Mouse (Mus musculus) cerebellum, adult 2 months (tissue): ENCODE data around the gene Ascl1. TPM values are rescaled to one million over a fixed set of nuclear protein-coding genes. Genes with fewer than 3 reads are reported as not detected.

Experiments
- DNase-seq, 2 experiments: peaks; one replicate each; pipeline ENCODE4 v3.0.0; 2021
- H3K27ac ChIP-seq: fragments of 200-500 bp; 2 replicates; pipeline ENCODE4 v1.5.1; 2012; ENCODE audit warnings: low read length, control low read depth, inconsistent platforms; ENCODE audit not compliant: insufficient read depth
- H3K27me3 ChIP-seq: fragments of 200-500 bp; 2 replicates; pipeline ENCODE4 v1.6.1; 2012; ENCODE audit warnings: inconsistent platforms, mild to moderate bottlenecking, low read length, moderate library complexity; ENCODE audit not compliant: control insufficient read depth, insufficient read depth
- H3K4me1 ChIP-seq: fragments of 200-500 bp; 2 replicates; pipeline ENCODE4 v1.6.1; 2011; ENCODE audit warnings: low read length; ENCODE audit not compliant: control insufficient read depth, insufficient read depth
- H3K4me3 ChIP-seq: fragments of 200-500 bp; replicated peaks from 2 replicates; pipeline ENCODE3; 2011; ENCODE audit warnings: mild to moderate bottlenecking, low read depth, low read length, control low read depth; ENCODE audit not compliant: insufficient read depth
- CTCF ChIP-seq: fragments of 200-500 bp; IDR thresholded peaks from 2 replicates; pipeline ENCODE4 v1.5.1; 2011; ENCODE audit warnings: low read depth, mild to moderate bottlenecking, control low read depth, low read length, moderate library complexity, borderline replicate concordance; ENCODE audit not compliant: insufficient read depth
- POLR2A ChIP-seq: fragments of 200-500 bp; IDR thresholded peaks from 2 replicates; pipeline ENCODE4 v1.6.1; 2011; ENCODE audit warnings: low read length, control low read depth, borderline replicate concordance; ENCODE audit not compliant: insufficient read depth
- WGBS: fragments of 180-500 bp; shearing (Covaris S2); methylation state at CpG from one replicate; pipeline ENCODE4 v1.1.7; 2018; 5-methylcytosine and 5-hydroxymethylcytosine counted together
- polyA plus RNA-seq: library from polyadenylated mRNA; depleted of rRNA; stranded (reverse); fragments of >200 nt; gene quantifications from 2 replicates; pipeline ENCODE4 v1.2.3, GENCODE M21; 2012

The Ascl1 gene
- polyA plus RNA-seq, 1 experiment: 2.4 TPM

- H3K4me3 ChIP-seq: no peak overlapping the region
- peaks cover under 1% of the 10 kb centered on the region; the same call in 1 of the 2 replicates for H3K27me3 ChIP-seq
- no peaks in the 10 kb centered on the region for H3K4me1 ChIP-seq
- DNase-seq: no peak
- 11% methylated on average over 11 of the region's 11 CpGs for WGBS
- TF ChIP-seq POLR2A: no peak
- TF ChIP-seq CTCF: no peak
- no peak overlapping the region for H3K27ac ChIP-seq
Observed at GRCm38 (mm10) chr10:87491485-87492040, 1.9 kb downstream of the Ascl1 start.

DNA sequence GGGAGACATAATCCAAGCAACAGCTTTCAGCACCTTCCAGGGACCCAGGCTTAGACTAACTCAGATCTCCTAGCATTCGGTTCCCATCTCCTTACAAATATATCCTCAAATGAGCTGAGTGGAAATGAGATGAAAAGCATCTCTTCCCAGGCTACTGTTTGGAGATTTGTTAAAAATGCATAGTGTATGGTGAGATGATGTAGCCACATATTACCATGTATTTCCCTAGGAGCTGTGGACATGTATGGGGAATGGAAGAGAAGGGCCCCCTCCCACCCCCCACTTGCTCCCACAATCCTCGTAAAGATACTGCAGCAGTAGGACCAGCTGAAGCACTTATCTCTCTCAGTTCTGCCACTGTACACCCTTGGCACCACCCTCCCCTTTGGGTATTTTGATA is 3.1 kb downstream of the Ascl1 start:
- WGBS: 54% methylated on average over 2 of the region's 2 CpGs
- Histone ChIP-seq H3K27ac (no peak overlapping the region), H3K4me3 (no peak overlapping the region), H3K4me1 (peaks cover 4% of the 10 kb centered on the region; the same call in 1 of the 2 replicates), H3K27me3 (peaks cover 2% of the 10 kb centered on the region; the same call in 1 of the 2 replicates)
- DNase-seq: no peak
- TF ChIP-seq CTCF (no peak), POLR2A (no peak)

DNA sequence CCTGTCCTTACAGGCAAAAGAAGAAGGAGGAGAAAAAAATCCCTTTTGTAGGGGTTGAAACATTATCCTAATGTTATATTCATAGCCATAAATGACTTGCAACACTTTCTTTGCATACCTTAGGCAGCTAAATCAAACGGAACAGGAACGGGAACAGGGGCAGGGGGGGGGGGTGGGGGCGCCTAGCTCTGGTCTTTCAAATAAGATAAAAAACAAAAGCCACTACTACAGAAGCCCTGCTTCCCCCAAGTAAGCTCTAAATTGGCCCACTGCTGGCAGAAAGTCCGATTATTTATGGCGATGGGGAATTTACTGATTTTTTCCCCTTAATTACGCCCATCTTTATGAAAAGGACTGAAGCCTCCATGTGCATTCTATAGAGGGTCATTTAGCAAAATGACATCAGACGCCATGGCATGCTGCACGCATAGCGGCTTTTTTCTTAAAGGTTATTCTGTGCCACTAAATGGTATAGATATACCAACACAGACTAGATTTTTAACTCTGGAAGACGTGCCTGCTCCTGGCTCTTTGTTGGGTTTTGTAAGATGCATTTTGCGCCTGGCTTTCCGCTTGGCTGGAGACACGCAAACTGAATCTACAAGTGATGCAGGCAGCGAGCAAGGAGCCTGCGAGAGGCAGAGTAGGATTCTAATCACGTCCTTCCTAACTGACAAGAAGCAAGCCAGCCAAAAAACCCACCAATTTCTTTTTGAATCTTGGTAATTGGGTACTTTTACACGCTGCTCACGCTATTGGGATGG is 4.0 kb downstream of the Ascl1 start:
- no peak overlapping the region for H3K27ac ChIP-seq
- H3K4me3 ChIP-seq: no peak overlapping the region
- no peak for TF ChIP-seq CTCF
- no peak for TF ChIP-seq POLR2A
- H3K27me3 ChIP-seq: peaks cover 3% of the 10 kb centered on the region; the same call in 1 of the 2 replicates
- 14% methylated on average over 18 of the region's 18 CpGs for WGBS
- DNase-seq: peak in 1 of 2 experiments; percentile 13
- peaks cover 4% of the 10 kb centered on the region; the same call in 1 of the 2 replicates for H3K4me1 ChIP-seq

DNA sequence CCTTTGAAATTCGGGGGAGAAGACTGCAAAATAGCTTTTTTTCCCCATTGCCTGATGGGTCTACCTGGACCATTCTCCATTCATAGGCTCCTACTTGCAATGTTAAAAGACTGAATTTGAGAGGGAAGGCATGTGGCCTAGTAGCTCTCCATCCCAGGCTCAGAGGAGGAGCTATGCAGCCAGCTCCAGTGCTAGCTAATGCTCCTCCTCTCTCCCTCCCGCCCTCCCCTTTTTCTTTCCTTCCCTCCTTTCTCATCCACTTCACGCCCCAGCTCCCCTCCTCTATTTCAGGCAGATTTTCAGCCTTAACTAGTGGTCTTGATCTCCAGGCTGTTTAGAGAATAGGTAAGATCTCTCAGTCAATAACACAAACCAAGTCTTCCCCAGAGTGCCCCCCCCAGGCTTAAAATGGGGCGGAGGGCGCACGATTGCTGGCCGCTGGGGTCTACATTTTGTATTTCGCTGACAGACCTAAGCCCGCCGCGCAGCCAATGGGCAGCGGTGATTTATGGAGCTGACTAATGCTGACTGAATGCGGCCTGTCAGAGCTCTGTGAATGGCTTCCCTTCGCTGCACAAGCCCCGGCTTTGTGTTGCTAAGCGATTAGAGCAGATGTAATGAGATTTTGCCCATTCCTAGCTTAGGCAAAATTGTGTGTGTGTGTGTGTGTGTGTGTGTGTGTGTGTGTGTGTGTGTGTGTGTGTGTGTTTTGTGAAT is 4.9 kb downstream of the Ascl1 start:
- no peak for DNase-seq
- TF ChIP-seq CTCF: no peak
- TF ChIP-seq POLR2A: no peak
- Histone ChIP-seq H3K27me3 (peaks cover 3% of the 10 kb centered on the region; the same call in 1 of the 2 replicates), H3K27ac (no peak overlapping the region), H3K4me1 (peaks cover 4% of the 10 kb centered on the region; the same call in 1 of the 2 replicates), H3K4me3 (no peak overlapping the region)
- 13% methylated on average over 16 of the region's 16 CpGs for WGBS

DNA sequence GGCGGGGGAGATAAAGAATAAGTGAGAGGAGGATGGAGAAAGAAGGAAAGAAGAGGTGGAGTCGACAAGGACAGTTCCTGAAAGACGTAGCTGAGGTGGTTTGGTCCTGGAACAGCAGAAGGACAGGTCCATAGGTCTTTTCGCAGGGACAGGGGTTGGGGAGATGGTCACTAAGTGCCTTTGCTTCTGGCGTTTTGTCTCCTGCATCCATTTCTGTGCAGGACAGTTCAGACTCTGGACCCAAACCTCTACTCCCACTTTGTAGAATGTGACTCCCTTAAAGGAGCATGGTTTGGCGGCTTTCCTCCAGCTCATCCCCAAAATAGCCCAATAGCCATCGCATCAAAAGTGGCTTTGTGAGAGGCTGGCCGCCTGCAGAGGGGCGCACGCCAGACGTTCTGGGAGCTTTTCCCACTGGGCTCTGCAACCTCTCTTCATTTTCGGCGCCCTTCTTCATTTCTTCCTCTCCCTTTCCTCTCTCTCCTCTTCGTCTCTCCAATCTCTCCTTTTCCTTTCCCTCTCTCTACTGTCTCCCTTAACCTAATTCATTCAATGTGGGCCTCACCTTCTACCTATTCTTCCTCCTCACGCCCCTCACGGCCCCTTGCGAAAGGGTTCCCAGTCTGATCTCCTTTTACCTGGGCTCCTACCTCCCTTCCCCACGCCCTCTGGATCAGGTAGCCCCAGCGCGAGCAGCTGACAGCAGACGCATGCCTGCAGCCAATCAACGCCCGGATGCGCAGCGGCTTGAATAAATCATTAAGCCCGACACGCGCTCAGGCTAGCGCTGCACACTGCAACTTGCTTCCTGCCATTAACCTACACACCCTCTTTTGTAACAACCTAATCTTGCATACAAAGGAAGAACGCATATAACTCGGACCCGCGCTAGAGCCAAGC is 7.5 kb downstream of the Ascl1 start:
- no peak overlapping the region for H3K27ac ChIP-seq

DNA sequence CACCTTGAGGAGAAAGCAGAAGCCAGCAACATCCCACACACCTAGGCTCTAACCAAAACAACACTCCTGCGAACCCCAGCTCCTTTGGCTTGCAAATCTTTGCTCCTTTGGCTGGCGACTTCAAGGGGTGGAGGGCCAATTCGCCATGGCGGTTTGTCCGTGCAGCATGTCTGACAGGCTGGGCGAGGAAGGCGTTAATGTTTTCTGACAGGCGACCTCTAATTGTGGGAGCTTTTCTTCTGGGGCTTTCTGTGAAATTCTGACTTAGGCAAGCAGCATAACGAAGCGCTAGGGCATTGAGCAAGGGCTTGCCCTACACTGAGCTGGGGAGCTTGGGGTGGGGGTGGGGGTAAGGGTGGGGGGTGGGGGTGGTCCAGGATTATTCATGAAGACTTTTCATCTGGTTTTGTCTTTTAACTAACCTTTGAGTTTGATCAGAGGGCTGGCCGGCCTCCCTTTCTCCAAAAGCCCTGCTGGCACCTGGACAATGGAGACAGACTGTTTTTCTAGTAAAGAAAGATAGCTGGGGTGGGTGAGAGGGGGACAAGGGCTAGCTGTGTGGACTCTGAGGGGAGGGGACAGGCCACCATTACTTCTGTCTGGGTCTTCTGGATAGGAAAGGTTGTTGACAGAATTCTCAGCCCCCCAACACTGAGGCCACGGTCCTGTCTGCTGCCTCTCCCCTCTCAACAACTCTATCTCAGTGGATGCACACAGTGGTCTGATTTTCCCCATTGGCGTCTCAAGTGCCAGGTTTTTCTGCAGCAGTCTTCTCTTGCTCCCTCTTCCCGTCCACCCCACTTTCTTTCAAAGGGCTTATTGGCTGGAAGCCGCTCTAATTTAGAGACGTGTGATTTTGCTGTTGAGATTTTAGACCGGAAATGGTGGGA is 8.4 kb downstream of the Ascl1 start:
- WGBS: 7% methylated on average over 17 of the region's 17 CpGs
- Histone ChIP-seq H3K27me3 (peaks cover 3% of the 10 kb centered on the region; the same call in 1 of the 2 replicates), H3K27ac (no peak overlapping the region), H3K4me3 (no peak overlapping the region), H3K4me1 (peaks cover 4% of the 10 kb centered on the region; the same call in 1 of the 2 replicates)
- TF ChIP-seq POLR2A: no peak
- no peak for TF ChIP-seq CTCF
- DNase-seq: no peak

More for the DNA sequence above, 7.5 kb downstream of the Ascl1 start:
- TF ChIP-seq CTCF (no peak), POLR2A (no peak)
- H3K27me3 ChIP-seq: peaks cover 3% of the 10 kb centered on the region; the same call in 1 of the 2 replicates
- peak in 1 of 2 experiments; percentile 16 for DNase-seq
- WGBS: 2% methylated on average over 33 of the region's 33 CpGs
- H3K4me1 ChIP-seq: peaks cover 4% of the 10 kb centered on the region; the same call in 1 of the 2 replicates
- H3K4me3 ChIP-seq: peak overlapping the region; percentile 30
